In the genomic region with DNA sequence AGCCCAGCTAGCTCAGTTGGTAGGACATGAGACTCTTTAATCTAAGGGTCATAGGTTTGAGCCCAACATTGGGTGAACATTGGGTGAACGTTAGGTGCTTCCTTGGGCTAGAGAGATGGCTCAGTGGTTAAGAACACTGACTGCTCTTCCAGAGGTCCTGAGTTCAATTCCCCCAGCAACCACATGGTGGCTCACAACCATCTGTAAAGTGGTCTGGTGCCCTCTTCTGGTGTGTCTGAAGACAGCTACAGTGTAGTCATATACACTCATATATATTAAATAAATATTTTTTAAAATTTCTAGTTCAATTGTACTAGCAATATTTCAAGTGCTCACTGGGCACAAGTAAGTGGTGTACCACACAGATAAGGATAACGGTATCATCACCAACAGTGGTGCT, we compare ENCODE assay signal across 1 mouse cellular context.
A peak's percentile ranks its signal among the peaks of the same experiment; 100 is the strongest.
TF ChIP-seq lines count a peak whose summit lies in the region.

No protein-coding gene starts in this region.

TF ChIP-seq in MEL, 35 proteins besides CTCF, POLR2A, EP300 and RAD21:
- no peak for TF ChIP-seq ETS1 (IDR thresholded peaks at IDR 0.05; ENCODE audit: low read depth, low read length)
- TF ChIP-seq TBP (IDR thresholded peaks at IDR 0.05; ENCODE audit: low read depth, low read length), result 0 out of 2 replicates have a peak, but pooled peaks have one; percentile 31
- no peak for TF ChIP-seq ZNF384 (IDR thresholded peaks at IDR 0.05; ENCODE audit: low read depth, low read length)
- TF ChIP-seq ZKSCAN1 (IDR thresholded peaks at IDR 0.05; ENCODE audit: low read depth, low read length), result no peak
- no peak for TF ChIP-seq KAT2A (conservative IDR thresholded peaks at IDR 0.05; ENCODE audit: low read depth, low read length)
- TF ChIP-seq SMC3 (IDR thresholded peaks at IDR 0.05; ENCODE audit: low read depth, low read length), result peak; percentile 8; the same call in 1 of the 2 replicates
TF ChIP-seq in MEL: peak in this region for 2.
